Mouse (Mus musculus): ENCODE measurements around the gene Lsm7.
"Not testable (repeated sequence)": the region's sequence is repeated elsewhere in the genome, so short reads cannot be mapped to it uniquely, and the experiment has no call there.

The Lsm7 gene

DNA sequence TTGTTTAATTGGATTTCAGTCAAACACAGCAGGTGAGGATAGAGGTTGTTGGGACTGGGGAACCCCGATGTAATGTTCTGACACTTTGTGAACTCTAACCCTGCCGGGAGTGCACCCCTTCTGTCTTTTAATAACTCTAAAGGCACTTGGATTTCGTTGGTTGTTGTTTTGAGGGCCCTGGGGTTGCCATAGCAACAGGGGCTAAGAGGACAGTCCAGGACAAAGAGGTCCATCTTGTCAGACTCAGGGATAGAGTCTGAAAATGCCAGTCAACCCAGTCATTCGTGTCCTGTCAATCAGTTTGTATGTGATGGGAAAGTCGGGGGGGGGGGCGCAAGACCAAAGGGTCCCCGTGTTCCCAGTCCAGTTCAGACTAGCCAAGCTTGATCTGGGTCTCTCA, 22.2 kb downstream of the Lsm7 start:
- DNase-seq = no peak

DNA sequence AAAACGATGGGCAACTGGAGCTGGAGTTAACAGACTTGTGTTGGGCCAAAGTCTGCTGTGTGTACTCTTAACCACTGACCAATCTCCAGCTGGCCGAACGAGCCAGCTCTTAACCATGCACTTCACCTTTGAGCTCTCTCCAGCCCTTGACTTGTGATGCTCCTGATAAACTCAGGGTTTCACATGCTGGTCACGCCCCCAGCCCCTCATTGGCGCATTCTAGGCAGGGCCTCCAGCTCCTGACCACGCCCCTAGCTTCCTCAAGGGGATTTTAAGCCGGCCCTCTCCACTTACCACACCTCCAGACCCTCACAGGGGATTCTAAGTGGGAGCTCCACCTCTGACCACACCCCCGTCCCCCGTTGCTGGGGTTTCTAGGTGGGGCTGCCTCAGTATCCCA, 23.9 kb downstream of the Lsm7 start:
- peak; percentile 57 to 72 for DNase-seq

- DNase-seq = no peak
Observed at GRCm38 (mm10) chr10:80829359-80830278, 25.4 kb downstream of the Lsm7 start.

GRCm38 (mm10) chr10:80828587-80828986, 26.4 kb downstream of the Lsm7 start:
- not testable (repeated sequence) for DNase-seq

GRCm38 (mm10) chr10:80827870-80828420, 27.1 kb downstream of the Lsm7 start:
- DNase-seq = no peak

- DNase-seq = no peak
Observed at GRCm38 (mm10) chr10:80827063-80827869, 27.7 kb downstream of the Lsm7 start.

DNA sequence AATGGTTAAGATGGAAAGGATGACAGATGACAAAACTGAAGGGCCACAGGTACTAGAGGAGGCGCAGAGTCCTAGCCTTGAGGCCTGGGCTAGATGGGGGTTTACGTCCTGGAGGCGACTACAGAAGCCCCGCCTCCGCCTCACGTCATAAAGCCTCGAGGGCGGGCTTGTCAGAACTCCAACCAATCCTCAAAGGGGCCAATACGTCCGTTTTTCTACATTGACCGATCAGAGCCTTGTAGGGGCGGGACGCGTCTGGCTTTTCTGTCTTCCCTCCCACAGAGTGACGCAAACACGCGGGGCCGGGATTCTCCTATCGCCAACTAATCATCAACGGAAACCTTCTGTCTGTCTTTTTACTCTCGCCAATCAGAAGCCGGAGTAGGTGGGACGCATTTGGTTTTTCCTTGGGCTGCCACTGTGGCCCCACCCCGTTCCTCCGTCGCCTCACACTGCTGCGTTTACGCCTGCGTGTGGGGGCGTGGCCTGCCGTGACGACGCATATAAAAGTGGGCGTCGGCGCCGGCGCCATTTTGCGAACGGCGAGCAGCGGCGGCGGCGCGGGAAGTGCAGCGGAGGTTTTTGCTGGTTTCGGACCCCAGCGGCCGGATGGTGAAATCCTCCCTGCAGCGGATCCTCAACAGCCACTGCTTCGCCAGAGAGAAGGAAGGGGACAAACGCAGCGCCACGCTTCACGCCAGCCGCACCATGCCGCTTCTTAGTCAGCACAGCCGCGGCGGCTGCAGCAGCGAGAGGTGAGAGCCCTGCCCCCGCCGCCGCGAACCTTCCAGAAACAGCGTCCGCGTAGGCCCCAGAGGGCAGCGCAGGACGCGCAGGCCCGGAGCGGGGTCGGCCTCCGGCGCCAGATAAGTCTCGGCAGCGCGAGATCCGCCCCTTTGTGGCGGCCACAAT, 28.6 kb downstream of the Lsm7 start, which contains the start of gene Oaz1:
Gene Oaz1 (plus strand): TSS at position 506 of the 912 bp plus-strand sequence.
- DNase-seq = peak; percentile 96 to 99

GRCm38 (mm10) chr10:80824827-80825226, 30.2 kb downstream of the Lsm7 start:
- DNase-seq = no peak

GRCm38 (mm10) chr10:80823847-80824643, 31.0 kb downstream of the Lsm7 start:
- DNase-seq = peak in 1 of 2 experiments; percentile 44

DNA sequence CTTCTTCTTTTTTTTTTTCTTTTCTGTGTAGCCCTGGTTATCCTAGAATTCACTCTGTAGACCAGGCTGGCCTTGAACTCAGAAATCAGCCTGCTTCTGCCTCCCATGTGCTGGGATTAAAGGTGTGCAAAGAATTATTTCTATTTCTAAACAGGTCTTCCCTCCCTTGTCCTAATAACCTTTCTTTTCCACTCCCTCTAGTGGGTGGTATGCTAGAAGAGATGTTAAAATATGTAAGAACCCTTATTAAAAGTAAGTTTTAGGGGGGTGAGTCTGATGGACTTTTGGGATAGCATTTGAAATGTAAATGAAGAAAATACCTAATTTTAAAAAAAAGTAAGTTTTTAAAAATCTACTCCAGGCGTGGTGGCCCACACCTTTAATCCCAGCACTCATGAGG, 31.7 kb downstream of the Lsm7 start:
- no peak for DNase-seq

DNA sequence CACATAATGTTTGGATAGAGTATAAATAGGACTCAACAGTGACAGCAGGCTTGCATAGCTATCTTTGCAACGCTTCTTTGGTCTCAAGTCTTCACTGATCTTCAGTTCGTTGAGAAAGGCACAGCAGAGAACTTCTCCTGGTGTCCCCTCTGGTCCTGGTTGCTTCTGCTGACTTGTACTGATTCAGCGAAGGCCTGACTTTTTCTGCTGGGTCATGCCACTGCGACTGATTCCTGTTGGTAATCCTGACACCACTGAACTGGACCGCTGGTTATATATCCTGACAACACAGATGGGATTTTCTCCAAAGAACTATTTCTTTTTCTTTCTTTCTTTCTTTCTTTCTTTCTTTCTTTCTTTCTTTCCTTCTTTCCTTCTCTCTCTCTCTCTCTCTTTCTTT, 32.5 kb downstream of the Lsm7 start:
- no peak for DNase-seq

DNA sequence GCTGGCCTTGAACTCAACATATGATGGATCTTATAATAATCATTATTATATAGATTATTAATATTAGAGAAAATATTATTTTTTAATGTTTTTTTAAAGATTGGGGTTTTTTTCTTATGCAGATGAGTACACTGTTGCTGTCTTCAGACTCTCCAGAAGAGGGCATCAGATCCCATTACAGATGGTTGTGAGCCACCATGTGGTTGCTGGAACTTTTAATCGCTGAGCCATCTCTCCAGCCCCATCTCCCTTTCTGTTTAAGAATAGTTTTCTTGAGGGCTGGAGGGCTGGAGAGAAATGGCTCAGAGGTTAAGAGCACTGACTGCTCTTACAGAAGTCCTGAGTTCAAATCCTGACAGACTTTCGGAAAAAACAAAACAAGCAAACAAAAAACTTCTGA, 33.0 kb downstream of the Lsm7 start:
- DNase-seq = no peak

GRCm38 (mm10) chr10:80819406-80819805, 35.6 kb downstream of the Lsm7 start:
- DNase-seq = no peak

- no peak for DNase-seq
Observed at GRCm38 (mm10) chr10:80818599-80819281, 36.3 kb downstream of the Lsm7 start.

DNA sequence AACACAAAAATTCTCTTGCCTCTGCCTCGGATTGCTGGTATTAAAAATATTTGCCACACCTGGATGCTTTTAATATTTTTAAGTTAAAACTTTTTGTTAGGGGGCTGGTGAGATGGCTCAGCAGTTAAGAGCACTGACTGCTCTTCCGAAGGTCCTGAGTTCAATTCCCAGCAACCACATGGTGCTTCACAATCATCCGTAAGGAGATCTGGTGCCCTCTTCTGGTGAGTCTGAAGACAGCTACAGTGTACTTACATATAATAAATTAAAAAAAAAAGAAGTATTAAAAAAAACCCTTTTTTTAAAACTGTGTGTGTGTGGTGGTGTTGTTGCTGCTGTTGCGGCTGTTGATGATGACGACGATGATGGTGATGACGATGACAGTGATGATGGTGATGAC, 37.1 kb downstream of the Lsm7 start:
- not testable (repeated sequence) for DNase-seq

DNA sequence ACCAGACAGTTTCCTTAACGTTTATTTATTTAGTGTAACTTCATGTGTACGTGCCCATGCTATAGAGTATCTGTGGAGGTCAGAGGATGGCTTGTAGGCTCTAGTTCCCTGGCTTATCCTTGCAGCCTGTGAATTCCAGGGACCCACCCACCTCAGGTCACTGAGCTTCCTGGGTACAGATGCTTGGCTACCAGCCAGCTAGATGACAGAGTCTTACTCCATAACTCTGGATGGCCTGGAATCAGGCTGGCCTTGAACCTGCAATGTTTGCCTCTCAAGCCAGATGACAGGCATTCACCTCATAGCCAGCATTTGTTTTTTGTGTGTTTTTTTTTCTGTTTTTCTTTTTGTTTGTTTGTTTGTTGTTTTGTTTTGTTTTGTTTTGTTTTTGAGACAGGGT, 37.8 kb downstream of the Lsm7 start:
- no peak for DNase-seq

GRCm38 (mm10) chr10:80816303-80816702, 38.7 kb downstream of the Lsm7 start:
- DNase-seq = not testable (repeated sequence)

- DNase-seq = no peak
Observed at GRCm38 (mm10) chr10:80814800-80815199, 40.2 kb downstream of the Lsm7 start.

GRCm38 (mm10) chr10:80813366-80813765, 41.6 kb downstream of the Lsm7 start, which contains the start of gene Jsrp1:
TSS of gene Jsrp1 (minus strand) at chr10:80813498.
- DNase-seq = no peak

DNA sequence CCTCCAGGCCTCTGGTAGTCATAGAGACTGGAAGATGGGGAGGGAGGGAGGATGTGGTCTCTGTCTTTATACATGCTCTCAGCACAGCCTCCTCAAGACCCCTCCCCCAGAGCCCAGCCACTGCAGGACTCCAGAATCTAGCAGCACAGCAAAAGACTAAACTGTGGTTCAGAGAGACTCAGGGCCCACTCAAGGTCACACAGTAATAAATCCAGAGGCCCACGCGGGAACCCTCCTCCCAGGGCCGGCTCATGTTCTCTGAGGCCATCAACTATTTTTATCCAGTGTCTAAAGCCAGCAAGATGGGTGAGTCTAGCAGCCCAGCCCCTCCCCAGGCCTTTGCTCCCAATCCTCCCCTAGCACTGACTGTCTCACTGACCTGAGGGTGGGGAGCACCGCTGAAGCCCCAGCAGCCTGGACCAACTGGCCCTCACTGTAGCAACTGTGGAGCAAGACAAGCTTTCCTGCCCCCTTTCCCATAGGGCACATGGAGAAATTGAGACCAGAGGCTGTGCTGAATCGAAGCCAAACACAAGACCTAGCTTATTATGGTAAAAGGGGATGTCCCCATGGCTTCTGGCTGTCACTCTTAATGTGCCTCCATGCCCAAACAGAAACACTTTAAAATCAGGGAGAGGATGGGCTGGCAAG, 42.5 kb downstream of the Lsm7 start:
- no peak for DNase-seq

All from thymus, postnatal 36 days (tissue).